Mouse (Mus musculus) ES-Bruce4 (cell line): Measurements from ENCODE around the gene Rbck1.

Source experiments
- CTCF ChIP-seq: IDR thresholded peaks from one replicate; pipeline ENCODE4 v1.8.1; 2011; ENCODE audit warnings: low read depth, low read length
- EP300 ChIP-seq: IDR thresholded peaks from 2 replicates; pipeline ENCODE4 v1.6.1; 2011; ENCODE audit warnings: low read depth, low read length; ENCODE audit not compliant: insufficient read depth
- POLR2A ChIP-seq: IDR thresholded peaks from one replicate; pipeline ENCODE4 v1.8.1; 2011; ENCODE audit warnings: low read length; ENCODE audit not compliant: insufficient read depth

DNA sequence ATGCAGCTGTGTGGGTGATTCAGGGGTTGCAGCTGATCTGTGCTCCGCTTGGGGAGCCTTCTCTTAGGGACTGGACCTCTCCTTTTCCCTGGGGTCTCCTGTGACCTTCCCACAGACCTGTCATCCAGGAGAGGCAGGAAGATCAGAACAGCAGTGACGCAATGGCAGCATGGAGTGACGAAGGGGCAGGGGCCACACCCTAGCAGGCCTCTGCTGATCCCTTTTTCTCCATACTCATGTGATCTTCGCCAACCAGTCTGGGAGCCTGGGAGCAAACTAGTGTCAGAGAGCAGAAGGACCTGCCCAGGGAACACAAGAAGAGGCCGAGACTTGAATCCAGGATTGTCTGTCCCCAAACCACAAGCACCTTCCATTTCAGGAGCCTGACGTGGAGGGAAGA lies 16.8 kb upstream of the Rbck1 start:
- no peak for TF ChIP-seq CTCF
- TF ChIP-seq EP300, result peak; percentile 75; the same call in 1 of the 2 replicates
- TF ChIP-seq POLR2A, result no peak
